Mouse (Mus musculus) T-helper 17 cell (primary cell): ENCODE data around the gene Cpt1b.

Experiments used
- in situ Hi-C, 2 experiments: fragments of 300-600 bp; cut with MboI, MseI; formaldehyde crosslinking; loops; 1 replicate in 1 of 2; 2 replicates in 1 of 2; pipeline ENCODE4 v1.15.1; 2025; ENCODE audit warnings: high pct_unique_total_duplicates in 2 of 2

Cpt1b gene

GRCm38 (mm10) chr15:89425711-89426121, at the start of gene Cpt1b:
Gene Cpt1b, minus strand, starts transcription at chr15:89425863.
- in situ Hi-C loops, result loop anchor here in 1 of 2 experiments (5.0 kb wide), 1 partner anchor 73 kb away; no protein-coding TSS in a partner anchor

- in situ Hi-C loops, result no loop called here
These were observed 49.6 kb upstream of the Cpt1b start for GRCm38 (mm10) chr15:89475293-89475600.

DNA sequence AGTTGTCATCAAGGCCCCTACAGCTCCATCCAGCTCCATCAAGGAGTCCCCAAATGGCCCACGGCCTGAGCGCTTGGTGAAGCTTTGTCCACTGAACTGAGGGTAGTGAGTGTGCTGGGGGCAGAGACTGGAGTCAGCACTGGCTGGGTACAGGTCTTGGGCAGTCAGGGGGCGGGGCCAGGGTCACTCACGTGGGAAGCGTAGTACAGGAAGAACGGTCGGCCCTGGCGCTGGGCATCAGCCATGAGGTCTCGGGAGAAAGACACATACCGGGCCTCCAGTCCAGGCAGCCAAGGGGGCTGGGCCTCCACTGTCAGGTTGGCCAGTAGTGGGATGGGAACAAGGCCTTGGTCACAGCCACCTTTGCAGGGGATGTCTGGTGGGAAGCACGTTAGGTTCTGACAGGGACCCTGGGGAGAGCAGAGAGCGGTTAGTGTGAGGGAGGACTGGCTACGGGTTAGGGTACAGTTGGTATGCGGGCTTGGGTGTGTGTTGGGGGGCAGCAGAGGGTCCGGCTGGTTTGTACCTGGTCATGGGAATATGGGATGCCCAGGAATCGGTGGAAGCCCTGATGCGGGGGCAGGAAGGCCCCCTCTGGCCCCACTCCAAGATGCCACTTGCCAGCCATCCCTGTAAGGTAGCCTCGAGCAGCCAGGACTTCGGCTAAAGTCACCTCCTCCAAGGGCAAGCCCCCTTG, 49.1 kb upstream of the Cpt1b start:
- in situ Hi-C loops, result no loop called here

DNA sequence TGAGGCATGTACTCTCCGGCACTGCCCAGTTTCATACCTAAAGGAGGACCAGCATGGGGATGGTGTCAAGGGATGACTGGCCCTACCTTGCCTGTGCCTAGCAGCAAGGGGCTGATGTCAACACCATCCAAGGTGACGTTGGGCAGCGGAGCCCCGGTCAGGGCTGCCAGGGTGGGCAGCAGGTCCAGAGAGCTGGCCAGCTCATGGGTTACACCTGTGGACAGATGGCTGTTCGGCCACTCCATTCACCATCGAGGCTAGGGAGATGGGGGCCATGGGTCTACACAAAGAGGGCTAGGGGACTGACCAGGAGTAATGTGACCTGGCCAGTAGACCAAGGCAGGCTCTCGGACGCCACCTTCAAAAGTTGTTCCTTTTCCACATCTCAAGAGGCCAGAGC, 48.3 kb upstream of the Cpt1b start:
- in situ Hi-C loops, result no loop called here

- in situ Hi-C loops, result no loop called here
These were observed 47.7 kb upstream of the Cpt1b start for GRCm38 (mm10) chr15:89473370-89473769.

DNA sequence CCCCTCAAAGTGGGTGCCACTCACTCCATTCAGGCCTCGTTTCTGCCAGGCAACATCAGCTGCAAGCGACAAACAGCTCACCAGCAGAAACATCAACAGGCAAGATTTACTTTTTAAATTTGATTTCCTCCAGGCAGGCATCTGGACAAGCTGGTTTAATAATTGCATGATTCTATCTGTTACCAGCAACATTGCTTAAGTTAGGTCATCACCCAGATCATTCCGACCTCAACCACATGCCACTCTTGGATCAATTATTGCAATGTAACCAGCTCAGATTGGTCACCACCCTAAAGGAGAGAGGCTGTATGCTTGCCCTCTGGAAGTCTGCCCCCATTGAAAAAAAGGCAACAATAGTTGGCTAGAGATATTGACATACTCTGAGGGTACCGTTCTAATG, 45.8 kb upstream of the Cpt1b start:
- in situ Hi-C loops, result no loop called here

DNA sequence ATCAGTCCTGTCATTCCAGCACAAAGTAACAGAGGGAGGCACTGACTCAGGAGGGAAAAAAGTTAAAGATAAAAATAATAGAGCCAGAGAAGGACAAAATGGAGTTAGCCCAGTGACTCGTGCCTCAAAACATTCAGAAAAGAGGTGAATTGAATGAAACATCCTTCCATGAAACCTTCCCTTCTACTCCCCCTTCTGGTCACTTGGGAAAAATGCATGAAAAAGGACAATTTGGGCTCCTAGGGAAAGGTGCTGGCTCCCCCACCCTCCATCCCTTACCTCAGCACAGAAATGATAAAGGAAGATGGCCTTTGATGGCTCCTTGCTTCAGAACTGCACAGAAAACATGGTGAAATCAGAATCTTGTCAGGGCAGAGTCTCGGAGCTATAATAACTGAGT, 42.9 kb upstream of the Cpt1b start:
- in situ Hi-C loops, result no loop called here

- in situ Hi-C loops, result no loop called here
These were observed 39.4 kb upstream of the Cpt1b start for GRCm38 (mm10) chr15:89465052-89465451.

DNA sequence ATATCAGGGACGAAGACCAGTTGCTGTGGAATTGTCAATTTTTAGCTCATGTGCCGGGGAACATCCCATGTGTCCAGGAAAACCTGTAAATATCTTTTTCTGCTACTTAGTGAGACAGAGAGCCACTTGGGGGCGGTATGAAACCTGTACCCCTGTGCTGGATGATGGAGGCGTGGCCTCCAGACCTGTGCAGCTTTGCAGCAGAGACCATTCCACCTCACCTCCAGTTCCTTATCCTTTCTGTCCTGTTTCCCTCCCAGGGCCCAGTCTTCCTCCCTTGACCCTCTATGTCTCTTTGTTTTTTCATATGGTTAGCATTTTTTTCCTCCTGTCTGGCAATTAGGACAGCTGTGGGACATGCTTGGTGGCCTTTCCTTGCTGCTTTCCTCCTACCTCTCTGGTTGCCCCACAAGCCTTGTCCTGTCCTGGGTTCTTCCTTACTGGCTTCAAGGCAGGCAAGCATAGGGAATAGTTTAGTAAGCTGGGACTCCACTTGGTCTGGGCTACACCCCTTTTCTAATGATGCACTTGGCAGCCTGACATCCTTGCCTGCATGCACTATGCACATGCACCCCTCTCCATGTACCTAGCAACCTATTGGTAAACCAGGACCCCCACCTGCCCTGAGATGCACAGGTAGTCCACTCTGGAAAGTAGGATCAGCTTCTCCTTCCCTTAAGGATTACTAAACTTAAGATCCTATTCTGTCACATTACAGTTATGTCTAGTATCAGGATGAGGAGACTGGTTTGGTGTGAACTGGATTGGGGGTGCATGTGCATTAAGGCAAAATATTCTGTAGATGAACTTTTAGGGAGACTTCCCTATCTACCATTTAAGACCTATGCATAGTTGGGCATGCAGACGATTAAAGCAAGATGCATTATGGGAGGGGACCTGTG, 37.9 kb upstream of the Cpt1b start:
- in situ Hi-C loops, result no loop called here

- in situ Hi-C loops, result no loop called here
These were observed 36.5 kb upstream of the Cpt1b start for GRCm38 (mm10) chr15:89462176-89462575.

DNA sequence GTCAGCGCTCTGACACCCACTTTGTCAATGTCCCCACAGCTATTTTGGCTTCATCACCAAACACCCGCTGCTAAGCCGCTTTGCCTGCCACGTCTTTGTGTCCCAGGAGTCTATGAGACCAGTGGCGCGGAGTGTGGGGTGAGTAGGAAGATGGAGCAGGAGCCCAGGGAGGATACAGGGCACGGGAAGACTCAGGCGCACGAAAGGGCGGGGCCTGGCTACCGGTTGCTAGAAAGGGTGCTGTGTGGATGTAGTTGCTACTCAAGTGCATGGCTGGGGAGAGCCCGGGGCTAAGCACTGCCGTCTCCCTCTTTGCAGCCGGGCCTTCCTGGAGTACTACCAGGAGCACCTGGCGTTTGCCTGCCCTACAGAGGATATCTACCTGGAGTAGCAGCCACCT, 35.7 kb upstream of the Cpt1b start:
- in situ Hi-C loops, result no loop called here

DNA sequence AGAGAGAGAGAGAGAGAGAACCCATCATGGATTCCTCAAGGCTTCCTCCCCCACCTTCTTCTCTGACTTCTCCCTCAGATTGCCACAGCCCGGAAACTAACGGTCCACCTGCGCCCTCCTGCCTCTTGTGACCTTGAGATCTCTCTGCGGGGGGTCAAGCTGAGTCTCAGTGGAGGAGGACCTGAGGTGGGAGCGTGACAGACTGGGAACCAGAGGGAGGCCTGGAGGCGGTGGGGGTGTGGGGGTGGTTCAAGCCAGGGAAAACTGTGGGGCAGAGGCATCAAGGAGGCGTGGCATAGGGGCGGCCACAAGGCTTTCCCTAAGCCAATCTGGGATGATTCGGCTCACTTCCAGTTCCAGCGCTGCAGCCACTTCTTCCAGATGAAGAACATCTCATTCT, 34.6 kb upstream of the Cpt1b start:
- in situ Hi-C loops, result no loop called here

DNA sequence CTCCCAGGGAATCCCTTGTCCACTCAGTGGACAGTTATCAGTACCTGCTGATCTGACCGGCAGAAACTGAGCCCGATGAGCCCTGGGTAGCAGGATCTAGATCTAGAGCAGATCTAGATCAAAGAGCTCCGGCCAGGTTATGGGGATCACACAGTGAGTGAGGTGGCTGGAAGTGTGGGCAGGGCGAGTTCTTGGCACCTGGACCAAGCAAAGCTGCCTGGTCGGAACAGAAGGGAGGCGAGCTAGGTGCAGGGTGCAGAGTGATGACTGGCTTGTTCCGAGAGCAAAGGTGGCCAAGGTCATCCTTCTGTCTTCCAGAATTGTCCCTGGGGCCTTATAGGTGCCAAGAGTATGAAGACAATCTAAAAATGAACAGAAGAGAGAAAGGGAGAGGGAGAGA, 34.2 kb upstream of the Cpt1b start:
- in situ Hi-C loops, result no loop called here

- in situ Hi-C loops, result no loop called here
These were observed 33.3 kb upstream of the Cpt1b start for GRCm38 (mm10) chr15:89458942-89459341.

- in situ Hi-C loops, result no loop called here
These were observed 30.0 kb upstream of the Cpt1b start for GRCm38 (mm10) chr15:89455642-89456041.

- in situ Hi-C loops, result no loop called here
These were observed 29.2 kb upstream of the Cpt1b start for GRCm38 (mm10) chr15:89454857-89455256.

- in situ Hi-C loops, result no loop called here
These were observed 28.3 kb upstream of the Cpt1b start, which contains the start of gene Mapk8ip2 for GRCm38 (mm10) chr15:89453865-89454478. Gene Mapk8ip2, plus strand, starts transcription at chr15:89453913.

- in situ Hi-C loops, result no loop called here
These were observed 27.5 kb upstream of the Cpt1b start for GRCm38 (mm10) chr15:89452906-89453864.

- in situ Hi-C loops, result no loop called here
These were observed 16.9 kb upstream of the Cpt1b start for GRCm38 (mm10) chr15:89442486-89443070.

GRCm38 (mm10) chr15:89435878-89436277, 10.2 kb upstream of the Cpt1b start:
- in situ Hi-C loops, result no loop called here

DNA sequence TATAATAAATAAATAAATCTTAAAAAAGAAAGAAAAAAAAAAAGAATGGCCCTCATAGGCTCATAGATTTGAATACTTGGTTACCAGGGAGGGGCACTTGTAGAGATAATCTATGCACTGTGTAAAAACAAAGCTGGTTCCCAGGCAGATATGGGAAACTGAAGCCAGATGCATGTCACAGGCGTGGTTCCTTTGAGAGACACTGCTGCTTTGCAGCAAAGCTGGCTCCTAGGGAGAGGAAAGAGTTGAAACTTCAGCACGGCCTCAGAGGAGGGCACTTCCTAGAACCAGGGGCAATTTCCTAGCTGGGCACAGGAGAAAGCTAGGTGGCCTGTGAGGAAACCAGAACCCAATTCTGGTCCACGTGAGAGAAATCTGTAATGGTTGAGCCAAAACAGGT, 8.5 kb upstream of the Cpt1b start:
- in situ Hi-C loops, result no loop called here
